Mouse (Mus musculus) megakaryocyte, adult 5-6 weeks (primary cell): ENCODE measurements around the gene Cdc42se2. TPM values are rescaled to one million over a fixed set of nuclear protein-coding genes. Genes with fewer than 3 reads are reported as not detected.

ENCODE experiments used
- ATAC-seq: 2 replicates; pipeline ENCODE4 v1.8.0; 2016; ENCODE audit warnings: mild to moderate bottlenecking, inconsistent platforms; ENCODE audit not compliant: poor library complexity, severe bottlenecking
- total RNA-seq, 2 experiments: library from RNA; stranded (forward) in 1 of 2; stranded (reverse) in 1 of 2; fragments of 153-499, 151-499 nt in 1 of 2; fragments of 221-1000, 200-1000 nt in 1 of 2; gene quantifications; 2 replicates each; pipeline versions ENCODE4 v1.2.3 to v1.2.4; 2015 to 2017

The Cdc42se2 gene
- 70.3 and 73.9 TPM in 2 replicates for total RNA-seq (2015)
- total RNA-seq (2017) = 92.6 and 94.5 TPM in 2 replicates

- ATAC-seq = peak; percentile 99
Observed at GRCm38 (mm10) chr11:54787488-54788474, at the start of gene Cdc42se2. Gene Cdc42se2, minus strand, starts transcription at chr11:54787675.

- ATAC-seq = no peak
Observed at GRCm38 (mm10) chr11:54836106-54836505, 48.6 kb upstream of the Cdc42se2 start.

- no peak for ATAC-seq
Observed at GRCm38 (mm10) chr11:54834596-54834995, 47.1 kb upstream of the Cdc42se2 start.

GRCm38 (mm10) chr11:54833833-54834232, 46.4 kb upstream of the Cdc42se2 start:
- no peak for ATAC-seq

- ATAC-seq = no peak
Observed at GRCm38 (mm10) chr11:54826819-54827218, 39.3 kb upstream of the Cdc42se2 start.

- no peak for ATAC-seq
Observed at GRCm38 (mm10) chr11:54825774-54826173, 38.3 kb upstream of the Cdc42se2 start.

- ATAC-seq = no peak
Observed at GRCm38 (mm10) chr11:54823467-54823866, 36.0 kb upstream of the Cdc42se2 start.

GRCm38 (mm10) chr11:54819489-54819888, 32.0 kb upstream of the Cdc42se2 start:
- ATAC-seq = no peak

GRCm38 (mm10) chr11:54817449-54817848, 30.0 kb upstream of the Cdc42se2 start:
- ATAC-seq = no peak

- ATAC-seq = no peak
Observed at GRCm38 (mm10) chr11:54815659-54816058, 28.2 kb upstream of the Cdc42se2 start.

GRCm38 (mm10) chr11:54812812-54813516, 25.5 kb upstream of the Cdc42se2 start:
- 0 out of 2 replicates have a peak, but pooled peaks have one; percentile 11 for ATAC-seq

- no peak for ATAC-seq
Observed at GRCm38 (mm10) chr11:54812314-54812713, 24.8 kb upstream of the Cdc42se2 start.

GRCm38 (mm10) chr11:54811054-54811453, 23.6 kb upstream of the Cdc42se2 start:
- ATAC-seq = no peak

- no peak for ATAC-seq
Observed at GRCm38 (mm10) chr11:54809582-54809981, 22.1 kb upstream of the Cdc42se2 start.

- ATAC-seq = peak; percentile 73
Observed at GRCm38 (mm10) chr11:54808177-54808576, 20.7 kb upstream of the Cdc42se2 start.

- ATAC-seq = peak; percentile 96
Observed at GRCm38 (mm10) chr11:54807669-54808068, 20.2 kb upstream of the Cdc42se2 start.

- ATAC-seq = no peak
Observed at GRCm38 (mm10) chr11:54806891-54807290, 19.4 kb upstream of the Cdc42se2 start.

GRCm38 (mm10) chr11:54805196-54805595, 17.7 kb upstream of the Cdc42se2 start:
- ATAC-seq = no peak

- ATAC-seq = no peak
Observed at GRCm38 (mm10) chr11:54802621-54803020, 15.1 kb upstream of the Cdc42se2 start.

GRCm38 (mm10) chr11:54801791-54802558, 14.5 kb upstream of the Cdc42se2 start:
- ATAC-seq = peak; percentile 99

GRCm38 (mm10) chr11:54796551-54796950, 9.1 kb upstream of the Cdc42se2 start:
- no peak for ATAC-seq
